Mouse (Mus musculus) kidney, postnatal 36 days (tissue): Measurements from ENCODE around the gene Cbx6.
"Not testable (repeated sequence)": the region's sequence is repeated elsewhere in the genome, so short reads cannot be mapped to it uniquely, and the experiment has no call there.

Experiments used
- DNase-seq, 2 experiments: peaks; one replicate each; pipeline ENCODE4 v3.0.0; 2021 to 2022; ENCODE audit warnings: mixed read lengths in 2 of 2

Gene Cbx6

DNA sequence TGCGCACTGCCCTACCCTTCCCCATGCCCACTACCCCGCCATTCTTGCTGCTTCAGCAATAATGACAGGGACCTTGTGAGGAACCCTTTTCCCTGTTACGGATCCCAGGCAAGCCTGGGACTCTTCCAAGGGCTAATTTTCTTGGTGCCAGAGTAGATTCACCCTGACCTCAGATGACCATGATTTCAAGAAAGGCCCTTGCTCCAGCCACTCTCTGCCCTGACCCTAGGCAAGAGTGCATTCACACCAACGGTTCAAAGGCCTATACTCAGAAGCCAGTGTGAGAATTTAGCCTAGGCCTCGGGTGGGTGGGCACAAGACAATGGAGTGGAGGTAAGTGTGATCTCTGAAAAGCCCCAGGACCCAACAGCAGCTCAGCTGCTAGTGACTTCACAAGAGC, 5.1 kb downstream of the Cbx6 start:
- no peak for DNase-seq

- DNase-seq: peak in 1 of 2 experiments; percentile 53
Measured at GRCm38 (mm10) chr15:79828366-79829035, 6.0 kb downstream of the Cbx6 start.

DNA sequence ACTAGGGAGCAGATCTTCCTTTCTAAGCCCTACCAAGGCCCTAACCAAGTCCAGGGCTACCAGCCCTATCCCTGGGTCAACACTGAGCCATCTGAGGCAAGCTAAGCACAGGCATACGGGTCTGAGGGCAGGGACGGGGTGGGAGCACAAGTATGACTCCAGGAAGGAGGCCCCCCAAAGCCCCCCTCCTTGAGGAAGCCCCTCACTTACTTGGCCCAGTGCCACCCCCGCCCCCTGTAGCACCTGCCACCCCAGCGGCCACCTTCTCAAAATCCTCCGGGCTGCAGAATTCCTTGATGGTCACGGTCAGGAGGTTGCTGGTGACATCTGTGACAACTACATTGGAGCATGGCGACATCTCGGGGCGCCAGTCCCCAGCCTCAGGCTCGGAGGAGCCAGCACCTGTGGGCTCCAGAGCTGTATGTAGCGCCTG, 6.7 kb downstream of the Cbx6 start:
- no peak for DNase-seq

DNA sequence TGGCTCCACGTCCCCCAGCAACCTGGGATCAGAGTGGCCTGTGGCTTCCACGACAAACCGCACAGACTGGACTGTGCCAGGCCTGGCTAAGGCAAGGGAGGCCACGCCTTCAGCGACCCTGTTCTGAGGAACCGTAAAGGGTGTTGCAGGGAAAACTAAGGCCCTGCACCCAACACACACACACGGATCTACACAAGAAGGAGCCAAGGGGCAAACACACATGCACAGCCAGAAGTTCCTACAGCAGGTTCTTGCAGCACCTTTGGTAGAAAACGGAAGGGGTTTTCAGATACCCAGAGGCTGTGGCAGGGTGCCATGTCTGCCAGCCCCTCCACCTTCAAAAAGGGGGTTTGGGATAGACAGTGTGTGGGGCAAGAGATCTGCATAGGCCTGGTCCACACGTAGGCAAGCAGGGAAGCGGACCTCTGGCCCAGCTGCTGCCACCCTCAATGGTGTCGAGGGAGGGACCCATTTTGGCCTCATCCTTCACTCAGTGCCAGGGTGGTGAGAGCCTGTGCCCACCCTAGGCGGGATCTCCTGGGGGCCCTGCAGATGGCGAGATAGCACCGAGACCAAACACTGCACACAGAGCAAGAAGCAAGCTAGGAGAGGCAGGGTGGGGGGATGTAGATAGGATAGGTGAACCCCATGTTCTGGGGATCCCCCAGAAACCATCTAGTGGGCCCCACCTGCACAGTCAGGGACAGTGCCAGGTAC, 7.3 kb downstream of the Cbx6 start:
- DNase-seq: no peak

GRCm38 (mm10) chr15:79826221-79826935, 8.1 kb downstream of the Cbx6 start:
- no peak for DNase-seq

DNA sequence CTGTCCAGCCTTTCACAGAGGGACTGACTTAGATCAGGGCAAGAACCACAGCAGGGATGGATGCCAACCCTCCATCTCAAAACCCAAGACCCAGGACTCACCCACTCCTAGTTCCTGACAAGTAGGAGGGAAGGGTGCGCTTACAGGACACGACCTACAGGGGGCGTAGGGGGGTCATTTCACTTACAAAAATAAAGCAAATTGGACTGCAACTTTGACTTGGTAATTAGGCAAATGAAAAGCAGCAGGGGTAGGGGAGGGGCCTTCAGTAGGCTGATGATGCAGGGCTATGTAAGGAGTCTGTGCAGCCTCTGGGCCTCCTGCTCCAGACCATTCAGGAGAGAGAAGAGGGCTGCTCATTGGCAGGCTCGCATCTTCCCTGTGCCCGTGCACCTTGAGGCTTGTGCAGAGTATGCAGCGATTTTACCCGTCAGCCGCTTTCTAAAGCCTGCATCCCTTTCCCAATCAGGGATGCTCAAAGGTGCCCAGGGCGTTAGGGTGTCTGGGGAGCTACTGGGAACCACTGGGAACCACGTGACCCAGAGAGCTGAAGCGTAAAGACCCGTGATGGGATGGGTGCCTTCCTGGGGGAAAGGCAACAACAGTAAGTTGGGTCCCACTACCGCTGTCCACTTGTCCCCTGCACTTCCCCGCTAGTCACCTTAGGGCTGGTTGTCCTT, 9.2 kb downstream of the Cbx6 start:
- no peak for DNase-seq

DNA sequence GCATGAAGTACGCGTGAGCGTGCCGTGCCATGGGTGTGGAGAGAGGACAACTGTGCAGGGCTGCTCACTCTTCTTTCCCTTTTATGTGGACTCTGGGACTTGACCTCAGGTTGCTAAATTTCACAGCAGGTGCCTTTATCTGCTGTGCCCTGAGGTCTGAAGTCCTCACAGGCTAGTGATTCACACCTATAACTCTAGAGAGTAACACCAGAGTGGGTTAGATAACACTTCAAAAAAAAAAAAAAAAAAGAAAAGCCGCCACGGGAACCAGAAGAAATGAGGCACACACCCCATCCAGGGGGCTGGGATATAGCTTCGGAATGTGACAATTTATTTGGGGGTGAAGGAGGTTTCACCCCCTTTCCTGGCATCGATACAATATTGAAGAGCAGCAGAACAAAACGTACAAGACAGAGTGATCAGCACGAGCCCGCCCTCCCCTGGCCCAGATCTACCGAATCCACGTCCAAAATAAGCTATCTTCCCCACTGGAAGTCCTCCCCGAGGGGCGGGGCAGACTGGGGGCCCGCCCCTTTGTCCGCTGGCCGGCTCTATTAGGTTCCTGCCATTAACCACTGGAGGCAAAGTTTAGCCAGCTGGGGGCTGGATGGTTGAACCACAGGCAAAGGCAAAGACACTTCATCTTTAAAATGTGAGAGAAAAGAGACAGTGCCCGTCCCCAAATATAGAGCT, 10.8 kb downstream of the Cbx6 start:
- DNase-seq: peak; percentile 55 to 71

DNA sequence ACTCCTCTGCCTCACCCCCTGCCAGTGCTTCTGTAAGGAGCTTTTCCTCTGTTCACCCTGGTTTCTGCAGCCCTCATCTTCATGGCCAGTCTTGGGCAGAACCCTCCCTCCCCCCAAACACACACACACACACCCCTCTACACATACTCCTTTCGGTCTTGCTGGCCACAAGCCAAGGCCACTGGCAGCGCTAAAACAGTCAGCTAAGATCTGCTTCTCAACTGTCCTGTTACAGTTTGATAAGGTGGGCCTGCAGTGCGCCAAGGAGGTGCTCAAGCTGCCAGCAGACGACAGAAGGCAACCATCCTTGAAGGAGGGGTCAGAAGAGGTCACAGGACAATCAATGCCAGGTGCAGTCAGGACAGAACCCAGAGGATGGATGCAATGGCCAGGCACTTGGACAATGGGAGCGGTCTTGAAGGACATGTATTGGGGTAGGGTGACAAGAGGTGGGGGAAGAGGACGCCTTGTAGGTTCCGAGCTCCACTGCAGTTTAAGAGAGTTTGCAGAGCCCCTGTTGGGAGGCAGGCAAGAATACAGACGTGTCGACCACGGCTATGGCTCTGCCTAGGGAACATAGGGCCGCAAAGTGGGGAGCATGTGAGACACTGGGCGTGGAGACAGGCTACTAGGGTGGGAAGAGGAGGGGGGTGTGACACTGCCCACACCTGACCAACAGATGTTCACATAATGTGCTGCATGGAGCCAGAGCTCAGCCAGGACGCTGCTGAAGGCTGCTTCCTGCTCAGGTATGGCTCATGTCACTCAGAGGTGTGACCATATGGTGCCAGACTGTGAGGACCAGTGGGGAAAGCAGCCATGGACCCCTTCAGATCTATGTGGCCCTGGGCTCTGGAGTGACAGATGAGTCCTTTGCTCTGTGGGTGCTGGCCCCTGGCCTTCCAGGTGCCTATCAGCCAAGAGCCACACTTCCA, 12.0 kb downstream of the Cbx6 start:
- DNase-seq: no peak

DNA sequence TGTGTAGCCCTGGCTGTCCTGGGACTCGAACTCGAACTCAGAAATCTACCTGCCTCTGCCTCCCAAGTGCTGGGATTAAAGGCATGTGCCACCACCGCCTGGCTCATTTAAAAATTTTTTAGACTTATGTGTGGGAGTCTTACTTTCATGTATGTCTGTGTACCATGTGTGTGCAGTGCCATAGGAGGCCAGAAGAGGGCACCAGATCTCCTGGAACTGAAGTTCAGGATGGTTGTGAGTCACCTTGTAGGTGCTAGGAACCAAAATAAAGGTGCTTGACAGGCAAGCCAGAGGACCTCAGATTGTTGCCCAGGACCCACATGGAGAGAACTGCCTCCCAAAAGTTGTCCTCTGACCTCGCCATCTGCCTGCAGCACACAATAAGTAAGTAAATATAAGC, 16.2 kb downstream of the Cbx6 start:
- no peak for DNase-seq

GRCm38 (mm10) chr15:79813666-79814258, 20.7 kb downstream of the Cbx6 start:
- no peak for DNase-seq

DNA sequence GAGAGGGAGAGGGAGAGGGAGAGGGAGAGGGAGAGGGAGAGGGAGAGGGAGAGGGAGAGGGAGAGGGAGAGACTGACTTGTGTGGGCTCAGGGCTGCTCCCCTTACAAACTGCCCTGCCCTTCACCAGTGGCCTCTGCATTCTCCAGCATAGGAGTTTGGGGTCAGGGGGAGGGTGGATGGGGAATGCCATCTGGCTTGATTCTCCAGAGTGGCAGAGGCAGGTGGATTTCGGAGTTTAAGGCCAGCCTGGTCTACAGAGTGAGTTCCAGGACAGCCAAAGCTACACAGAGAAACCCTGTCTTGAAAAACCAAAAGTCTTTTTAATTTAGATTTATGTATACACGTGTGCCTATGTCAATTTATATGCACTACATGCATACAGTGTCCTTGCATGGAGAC, 21.6 kb downstream of the Cbx6 start:
- not testable (repeated sequence) for DNase-seq

DNA sequence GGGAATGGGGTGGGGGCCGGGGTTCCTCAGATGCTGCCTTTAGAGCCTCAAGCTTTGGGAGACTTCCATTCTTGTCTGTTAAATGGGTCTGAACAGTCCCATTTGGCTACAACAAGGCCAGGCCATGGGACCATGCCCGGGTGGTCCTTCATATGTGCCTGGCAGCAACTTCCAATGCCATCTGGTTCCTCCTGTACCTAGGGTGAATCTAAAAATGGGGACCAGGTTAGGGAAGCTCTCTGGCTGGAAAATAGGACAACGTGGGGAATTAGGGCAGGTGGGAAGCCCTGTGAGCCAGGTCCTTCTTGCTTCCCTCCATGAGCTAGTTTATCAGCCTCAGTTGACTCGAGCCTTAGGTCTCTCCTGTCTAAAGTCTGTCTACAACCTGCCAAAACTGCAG, 23.5 kb downstream of the Cbx6 start:
- no peak for DNase-seq

- no peak for DNase-seq
Measured at GRCm38 (mm10) chr15:79810061-79810460, 24.4 kb downstream of the Cbx6 start.

GRCm38 (mm10) chr15:79808658-79809057, 25.8 kb downstream of the Cbx6 start:
- no peak for DNase-seq

DNA sequence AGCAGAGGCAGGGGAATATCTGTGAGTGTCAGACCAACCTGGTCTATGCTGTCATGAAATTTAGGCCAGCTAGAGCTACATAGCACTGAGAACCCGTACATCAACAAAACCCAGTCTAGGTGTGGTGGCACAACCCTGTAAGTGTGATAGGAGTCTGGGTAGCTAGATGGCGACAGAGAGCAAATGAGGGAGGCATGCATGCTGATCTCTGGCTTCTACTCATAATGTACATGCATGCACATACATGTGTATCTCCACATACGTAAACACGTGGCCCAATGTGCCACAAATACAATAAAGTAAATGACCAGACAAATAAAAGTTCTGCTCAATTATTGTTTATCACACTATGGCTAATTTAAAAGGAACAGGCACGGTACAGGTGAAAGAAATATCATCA, 26.4 kb downstream of the Cbx6 start:
- peak in 1 of 2 experiments; percentile 76 for DNase-seq

- no peak for DNase-seq
Measured at GRCm38 (mm10) chr15:79807050-79807449, 27.4 kb downstream of the Cbx6 start.

DNA sequence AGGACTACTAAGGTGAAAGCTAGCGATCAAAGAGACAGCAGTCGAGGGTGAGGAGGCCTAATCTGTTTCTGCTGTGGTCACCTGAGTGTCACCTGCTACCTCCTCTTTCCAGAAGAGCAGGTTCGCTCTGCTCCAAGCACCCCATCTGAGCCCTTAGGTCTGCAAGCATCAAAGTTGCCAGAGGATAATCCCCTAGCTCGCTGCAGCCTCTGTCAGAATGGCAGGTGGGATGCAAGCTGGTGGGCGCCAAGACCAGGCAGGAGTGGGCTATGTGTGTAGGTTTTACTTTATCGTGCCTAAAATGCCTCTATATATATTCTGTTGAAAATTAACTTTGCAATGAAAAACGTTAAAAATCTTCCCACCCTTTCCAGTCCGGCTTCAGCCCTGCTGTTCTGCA, 29.2 kb downstream of the Cbx6 start:
- DNase-seq: no peak

GRCm38 (mm10) chr15:79804352-79805071, 30.0 kb downstream of the Cbx6 start, which contains the start of gene Nptxr:
Nptxr (minus strand) TSS chr15:79804766.
- DNase-seq: peak; percentile 13 to 70

DNA sequence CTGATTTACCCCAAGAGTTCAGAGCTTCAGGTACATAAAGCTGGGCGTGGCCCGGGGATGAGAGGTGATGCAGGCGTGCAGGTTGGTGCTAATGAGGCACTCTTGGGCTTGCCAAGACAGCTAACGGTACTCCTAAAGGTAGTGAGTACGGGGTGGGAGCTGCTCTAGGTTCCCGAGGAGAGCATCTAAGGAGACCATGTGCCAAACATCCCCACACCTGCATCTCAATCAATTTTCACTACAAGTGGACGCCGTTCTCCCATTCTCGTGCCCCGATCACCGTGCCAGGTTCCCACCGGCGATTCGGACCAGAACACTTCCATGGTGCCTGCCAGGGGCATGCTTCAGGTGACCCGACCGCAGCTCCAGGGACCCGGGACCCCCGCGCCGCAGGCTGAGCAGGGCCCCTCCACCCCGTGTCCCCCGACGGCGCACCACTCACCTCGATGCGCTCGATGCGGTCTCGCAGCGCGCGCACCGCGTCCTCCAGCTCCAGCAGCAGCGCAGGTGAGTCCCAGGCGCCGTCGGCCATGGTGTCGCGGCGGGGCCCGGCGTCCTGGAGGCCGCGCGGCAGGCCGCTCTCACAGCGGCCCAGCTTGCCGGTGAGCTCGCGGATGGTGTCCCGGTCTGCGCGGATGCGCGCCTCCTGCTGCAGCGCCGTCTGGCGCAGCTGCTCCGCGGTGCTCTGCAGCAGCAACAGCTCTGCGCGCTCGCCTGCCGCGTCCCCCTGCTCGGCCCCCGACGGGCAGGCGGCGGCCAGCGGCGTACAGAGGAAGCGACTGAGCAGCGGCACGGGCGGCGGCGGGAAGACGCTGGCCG, 30.7 kb downstream of the Cbx6 start:
- DNase-seq: peak in 1 of 2 experiments; percentile 40
